Mouse (Mus musculus) kidney, adult 2 months (tissue): ENCODE results near the gene Begain.

Experiments used
- CTCF ChIP-seq: fragments of 200-500 bp; conservative IDR thresholded peaks from 2 replicates; pipeline ENCODE4 v1.5.1; 2011; ENCODE audit warnings: low read depth, mild to moderate bottlenecking, control low read depth, low read length, moderate library complexity, mixed read lengths; ENCODE audit not compliant: insufficient read depth, insufficient read length
- POLR2A ChIP-seq: fragments of 200-500 bp; IDR thresholded peaks from one replicate; pipeline ENCODE4 v1.6.1; 2011; ENCODE audit warnings: low read depth, low read length, control low read depth

- TF ChIP-seq CTCF: no peak
- TF ChIP-seq POLR2A: no peak
Observed at GRCm38 (mm10) chr12:109074106-109074505, 6.1 kb upstream of the Begain start.
